Mouse (Mus musculus): ENCODE results near the gene Fancc. TPM values are rescaled to one million over a fixed set of nuclear protein-coding genes. Genes with fewer than 3 reads are reported as not detected.

Gene Fancc
- polyA plus RNA-seq, 1 experiment from 2014 or later: 26.7 TPM

GRCm38 (mm10) chr13:63507821-63508220, 10.7 kb upstream of the Fancc start:
- Histone ChIP-seq H3K36me3 (peaks cover 58% of the 10 kb centered on the region), H3K27me3 (ENCODE audit: low read depth, poor library complexity, severe bottlenecking) (no peaks in the 10 kb centered on the region; the same call in 1 of the 2 replicates), H3K9me3 (replicated peaks) (no peaks in the 10 kb centered on the region; the same call in 1 of the 2 replicates), H3K27ac (replicated peaks) (no peak overlapping the region), H3K4me3 (no peak overlapping the region), H3K4me1 (peaks cover 16% of the 10 kb centered on the region)
- 84% methylated on average over 5 of the region's 5 CpGs for WGBS
- no peak for DNase-seq (ENCODE audit: low spot score)

- no peak overlapping the region for H3K4me3 ChIP-seq
- WGBS: 88% methylated on average over 6 of the region's 6 CpGs
- H3K4me1 ChIP-seq: peaks cover 9% of the 10 kb centered on the region
- H3K27me3 ChIP-seq (ENCODE audit: low read depth, poor library complexity, severe bottlenecking): no peaks in the 10 kb centered on the region; the same call in 1 of the 2 replicates
- H3K27ac ChIP-seq (replicated peaks): no peak overlapping the region
- no peak for DNase-seq (ENCODE audit: low spot score)
- no peaks in the 10 kb centered on the region; the same call in 1 of the 2 replicates for H3K9me3 ChIP-seq (replicated peaks)
- peaks cover 51% of the 10 kb centered on the region for H3K36me3 ChIP-seq
These were observed 10.0 kb upstream of the Fancc start for GRCm38 (mm10) chr13:63507001-63507556.

- Histone ChIP-seq H3K27me3 (ENCODE audit: low read depth, poor library complexity, severe bottlenecking) (no peaks in the 10 kb centered on the region), H3K36me3 (peaks cover 44% of the 10 kb centered on the region), H3K4me3 (no peak overlapping the region), H3K27ac (replicated peaks) (no peak overlapping the region), H3K4me1 (peaks cover 2% of the 10 kb centered on the region; the same call in 1 of the 2 replicates), H3K9me3 (replicated peaks) (no peaks in the 10 kb centered on the region; the same call in 1 of the 2 replicates)
- DNase-seq (ENCODE audit: low spot score): no peak
- WGBS: 71% methylated on average over 1 of the region's 1 CpGs
These were observed 9.3 kb upstream of the Fancc start for GRCm38 (mm10) chr13:63506364-63506763.

GRCm38 (mm10) chr13:63502391-63502790, 5.3 kb upstream of the Fancc start:
- H3K36me3 ChIP-seq: peaks cover 4% of the 10 kb centered on the region
- H3K4me1 ChIP-seq: peaks cover under 1% of the 10 kb centered on the region
- no peaks in the 10 kb centered on the region for H3K27me3 ChIP-seq (ENCODE audit: low read depth, poor library complexity, severe bottlenecking)
- H3K4me3 ChIP-seq: no peak overlapping the region
- DNase-seq (ENCODE audit: low spot score): no peak
- no peaks in the 10 kb centered on the region for H3K9me3 ChIP-seq (replicated peaks)
- WGBS: 93% methylated on average over 2 of the region's 2 CpGs
- no peak overlapping the region for H3K27ac ChIP-seq (replicated peaks)

- peaks cover 16% of the 10 kb centered on the region for H3K4me1 ChIP-seq
- WGBS: 94% methylated on average over 2 of the region's 2 CpGs
- no peaks in the 10 kb centered on the region for H3K27me3 ChIP-seq (ENCODE audit: low read depth, poor library complexity, severe bottlenecking)
- H3K9me3 ChIP-seq (replicated peaks): no peaks in the 10 kb centered on the region
- no peaks in the 10 kb centered on the region for H3K36me3 ChIP-seq
- no peak overlapping the region for H3K27ac ChIP-seq (replicated peaks)
- no peak for DNase-seq (ENCODE audit: low spot score)
- no peak overlapping the region for H3K4me3 ChIP-seq
These were observed 2.4 kb upstream of the Fancc start for GRCm38 (mm10) chr13:63499489-63499888.

- Histone ChIP-seq H3K27ac (replicated peaks) (peak overlapping the region; percentile 79), H3K4me3 (peak overlapping the region; percentile 34; the same call in 1 of the 2 replicates)
These were observed 9.4 kb downstream of the Fancc start for GRCm38 (mm10) chr13:63487707-63488042.

GRCm38 (mm10) chr13:63486791-63487706, 10.0 kb downstream of the Fancc start:
- DNase-seq (ENCODE audit: low spot score): peak; percentile 74
- H3K27me3 ChIP-seq (ENCODE audit: low read depth, poor library complexity, severe bottlenecking): no peaks in the 10 kb centered on the region
- WGBS: 7% methylated on average over 18 of the region's 18 CpGs
- peak overlapping the region; percentile 34 for H3K4me3 ChIP-seq
- H3K9me3 ChIP-seq (replicated peaks): no peaks in the 10 kb centered on the region
- H3K4me1 ChIP-seq: peaks cover 51% of the 10 kb centered on the region
- no peaks in the 10 kb centered on the region for H3K36me3 ChIP-seq
- H3K27ac ChIP-seq (replicated peaks): peak overlapping the region; percentile 79

More at GRCm38 (mm10) chr13:63487707-63488042, 9.4 kb downstream of the Fancc start:
- Histone ChIP-seq H3K36me3 (no peaks in the 10 kb centered on the region), H3K4me1 (peaks cover 51% of the 10 kb centered on the region), H3K9me3 (replicated peaks) (no peaks in the 10 kb centered on the region), H3K27me3 (ENCODE audit: low read depth, poor library complexity, severe bottlenecking) (no peaks in the 10 kb centered on the region)
- DNase-seq (ENCODE audit: low spot score): no peak
- whole genome bisulfite sequencing: 31% methylated on average over 7 of the region's 7 CpGs

GRCm38 (mm10) chr13:63475356-63475755, 21.7 kb downstream of the Fancc start:
- Histone ChIP-seq H3K4me3 (no peak overlapping the region), H3K27me3 (ENCODE audit: low read depth, poor library complexity, severe bottlenecking) (no peaks in the 10 kb centered on the region), H3K4me1 (peaks cover 13% of the 10 kb centered on the region), H3K9me3 (replicated peaks) (peaks cover 2% of the 10 kb centered on the region; the same call in 1 of the 2 replicates), H3K36me3 (no peaks in the 10 kb centered on the region), H3K27ac (replicated peaks) (no peak overlapping the region)
- WGBS: 82% methylated on average over 8 of the region's 8 CpGs
- DNase-seq (ENCODE audit: low spot score): no peak

- no peak for DNase-seq (ENCODE audit: low spot score)
- Histone ChIP-seq H3K9me3 (replicated peaks) (no peaks in the 10 kb centered on the region), H3K27me3 (ENCODE audit: low read depth, poor library complexity, severe bottlenecking) (no peaks in the 10 kb centered on the region), H3K27ac (replicated peaks) (no peak overlapping the region), H3K36me3 (no peaks in the 10 kb centered on the region), H3K4me1 (no peaks in the 10 kb centered on the region), H3K4me3 (no peak overlapping the region)
- 87% methylated on average over 5 of the region's 5 CpGs for WGBS
These were observed 44.2 kb downstream of the Fancc start for GRCm38 (mm10) chr13:63452898-63453297.

GRCm38 (mm10) chr13:63451140-63451539, 45.9 kb downstream of the Fancc start:
- H3K9me3 ChIP-seq (replicated peaks): no peaks in the 10 kb centered on the region
- H3K27ac ChIP-seq (replicated peaks): no peak overlapping the region
- 61% methylated on average over 7 of the region's 7 CpGs for WGBS
- DNase-seq (ENCODE audit: low spot score): no peak
- H3K4me3 ChIP-seq: no peak overlapping the region
- no peaks in the 10 kb centered on the region for H3K36me3 ChIP-seq
- H3K4me1 ChIP-seq: no peaks in the 10 kb centered on the region
- no peaks in the 10 kb centered on the region for H3K27me3 ChIP-seq (ENCODE audit: low read depth, poor library complexity, severe bottlenecking)

GRCm38 (mm10) chr13:63445419-63445818, 51.7 kb downstream of the Fancc start:
- Histone ChIP-seq H3K36me3 (no peaks in the 10 kb centered on the region), H3K4me3 (no peak overlapping the region), H3K27me3 (ENCODE audit: low read depth, poor library complexity, severe bottlenecking) (no peaks in the 10 kb centered on the region), H3K9me3 (replicated peaks) (no peaks in the 10 kb centered on the region), H3K27ac (replicated peaks) (no peak overlapping the region), H3K4me1 (no peaks in the 10 kb centered on the region)
- no peak for DNase-seq (ENCODE audit: low spot score)
- WGBS: 84% methylated on average over 6 of the region's 6 CpGs

GRCm38 (mm10) chr13:63432759-63433158, 64.3 kb downstream of the Fancc start:
- Histone ChIP-seq H3K4me1 (peaks cover 15% of the 10 kb centered on the region), H3K4me3 (no peak overlapping the region), H3K27ac (replicated peaks) (no peak overlapping the region), H3K36me3 (no peaks in the 10 kb centered on the region), H3K9me3 (replicated peaks) (no peaks in the 10 kb centered on the region), H3K27me3 (ENCODE audit: low read depth, poor library complexity, severe bottlenecking) (no peaks in the 10 kb centered on the region)
- DNase-seq (ENCODE audit: low spot score): no peak
- WGBS: 93% methylated on average over 3 of the region's 3 CpGs

GRCm38 (mm10) chr13:63431857-63432191, 65.3 kb downstream of the Fancc start:
- Histone ChIP-seq H3K27ac (replicated peaks) (peak overlapping the region; percentile 99), H3K36me3 (no peaks in the 10 kb centered on the region), H3K27me3 (ENCODE audit: low read depth, poor library complexity, severe bottlenecking) (no peaks in the 10 kb centered on the region), H3K4me3 (peak overlapping the region; percentile 80), H3K4me1 (peaks cover 15% of the 10 kb centered on the region), H3K9me3 (replicated peaks) (no peaks in the 10 kb centered on the region)
- DNase-seq (ENCODE audit: low spot score): no peak
- WGBS: 18% methylated on average over 5 of the region's 5 CpGs

All from midbrain, embryonic 10.5 days (tissue).